8 mouse cellular contexts compared by ENCODE assay signal in the genomic region with DNA sequence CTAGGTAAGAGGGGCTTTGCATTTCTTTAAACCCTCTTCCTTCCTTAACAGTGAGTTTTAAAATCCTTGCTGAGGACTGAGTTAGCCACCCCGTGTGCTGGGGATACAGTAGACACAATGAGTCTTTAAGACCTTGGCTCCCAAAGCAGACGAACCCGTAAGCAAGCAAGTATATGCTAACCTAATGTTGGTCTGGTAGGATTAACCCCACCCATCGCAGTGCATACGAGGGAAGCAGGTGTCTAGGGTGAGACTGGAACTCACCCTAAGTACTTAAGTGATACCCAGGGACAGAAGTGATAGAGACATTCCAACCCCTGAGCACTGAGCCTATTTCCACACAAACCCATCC. TPM values are rescaled to one million over a fixed set of nuclear protein-coding genes. Genes with fewer than 3 reads are reported as not detected.
A peak's percentile ranks its signal among the peaks of the same experiment; 100 is the strongest.
DNase-seq lines count a peak whose midpoint lies in the region; ATAC-seq lines count a peak whose summit lies in the region.

No protein-coding gene starts in this region.

- peak overlapping the region; percentile 59 for H3K4me2 ChIP-seq in embryonic facial prominence, embryonic 13.5 days
- H3K4me2 ChIP-seq in hindbrain, embryonic 13.5 days: peak overlapping the region; percentile 55; the same call in 1 of the 2 replicates
- H3K4me2 ChIP-seq in midbrain, embryonic 12.5 days (replicated peaks): peak overlapping the region; percentile 46

- 60% methylated on average over 5 of the region's 5 CpGs for WGBS in embryonic facial prominence, embryonic 13.5 days
- 72% methylated on average over 5 of the region's 5 CpGs for WGBS in hindbrain, embryonic 13.5 days
- 68% methylated on average over 5 of the region's 5 CpGs for WGBS in midbrain, embryonic 12.5 days

- ATAC-seq in embryonic facial prominence, embryonic 13.5 days (ENCODE audit: insufficient number of reproducible peaks, insufficient read depth, low FRiP score, low TSS enrichment, low read depth): no peak
- no peak for ATAC-seq in hindbrain, embryonic 13.5 days (ENCODE audit: low FRiP score)
- ATAC-seq in midbrain, embryonic 12.5 days (ENCODE audit: low FRiP score, low read depth): peak; percentile 6; the same call in 1 of the 2 replicates
- ATAC-seq in monocyte, adult 5-6 weeks (replicated peaks; ENCODE audit: insufficient number of reproducible peaks, low FRiP score, low TSS enrichment, poor library complexity, severe bottlenecking): no peak

- no peaks in the 10 kb centered on the region for H3K36me3 ChIP-seq in embryonic facial prominence, embryonic 13.5 days
- no peaks in the 10 kb centered on the region for H3K36me3 ChIP-seq in hindbrain, embryonic 13.5 days
- H3K36me3 ChIP-seq in midbrain, embryonic 12.5 days: no peaks in the 10 kb centered on the region

- peak overlapping the region; percentile 78 for H3K27ac ChIP-seq in embryonic facial prominence, embryonic 13.5 days
- H3K27ac ChIP-seq in hindbrain, embryonic 13.5 days: no peak overlapping the region
- H3K27ac ChIP-seq in midbrain, embryonic 12.5 days (replicated peaks): no peak overlapping the region

- H3K9me3 ChIP-seq in embryonic facial prominence, embryonic 13.5 days: no peaks in the 10 kb centered on the region
- H3K9me3 ChIP-seq in hindbrain, embryonic 13.5 days: no peaks in the 10 kb centered on the region
- no peaks in the 10 kb centered on the region for H3K9me3 ChIP-seq in midbrain, embryonic 12.5 days

- H3K27me3 ChIP-seq in embryonic facial prominence, embryonic 13.5 days: no peaks in the 10 kb centered on the region
- no peaks in the 10 kb centered on the region for H3K27me3 ChIP-seq in hindbrain, embryonic 13.5 days
- peaks cover 11% of the 10 kb centered on the region for H3K27me3 ChIP-seq in midbrain, embryonic 12.5 days

- DNase-seq in kidney, adult 11 months: peak; percentile 36
- DNase-seq in kidney, adult 8-10 months: no peak
- no peak for DNase-seq in spleen, postnatal 10 days (ENCODE audit: low spot score in 2 of 2)
- no peak for DNase-seq in gastrocnemius, adult 8-10 months (ENCODE audit: low spot score in 2 of 2)

- H3K4me3 ChIP-seq in embryonic facial prominence, embryonic 13.5 days: no peak overlapping the region
- H3K4me3 ChIP-seq in hindbrain, embryonic 13.5 days: no peak overlapping the region
- 0 out of 2 replicates have a peak overlapping the region, but pooled peaks have one; percentile 15 for H3K4me3 ChIP-seq in midbrain, embryonic 12.5 days

- H3K4me1 ChIP-seq in embryonic facial prominence, embryonic 13.5 days: peaks cover 33% of the 10 kb centered on the region
- H3K4me1 ChIP-seq in hindbrain, embryonic 13.5 days (replicated peaks): peaks cover 30% of the 10 kb centered on the region
- H3K4me1 ChIP-seq in midbrain, embryonic 12.5 days: peaks cover 21% of the 10 kb centered on the region; the same call in 1 of the 2 replicates

- H3K9ac ChIP-seq in embryonic facial prominence, embryonic 13.5 days: peak overlapping the region; percentile 55; the same call in 1 of the 2 replicates
- 0 out of 2 replicates have a peak overlapping the region, but pooled peaks have one; percentile 15 for H3K9ac ChIP-seq in hindbrain, embryonic 13.5 days
- H3K9ac ChIP-seq in midbrain, embryonic 12.5 days (replicated peaks): 0 out of 2 replicates have a peak overlapping the region, but pooled peaks have one; percentile 20

RNA-seq across cellular contexts. Expression of a gene that starts 12.3 kb away (rescaled TPM):
- polyA plus RNA-seq in embryonic facial prominence, embryonic 13.5 days (2015; fragmentation: Nextera tagmentation; extraction: Ambion mirVana): 1.6 and 2.4 TPM in 2 replicates
- polyA plus RNA-seq in hindbrain, embryonic 13.5 days (2015; fragmentation: Nextera tagmentation; extraction: Ambion mirVana): 5.4 and 6.6 TPM in 2 replicates
- 2.0 TPM in 1 of 2 replicates, not detected in the other for polyA plus RNA-seq in midbrain, embryonic 12.5 days (2016; fragmentation: Nextera tagmentation; extraction: Ambion mirVana)
- total RNA-seq in monocyte, adult 5-6 weeks (2017): not detected in 3 replicates
- 1 to 10 TPM; 2.1 to 2.7 (median 2.5) TPM for total RNA-seq in gastrocnemius, adult 8-10 months (2022)
